Mouse (Mus musculus) myocyte (in vitro differentiated cells): ENCODE data around the gene Dpp6. TPM values are rescaled to one million over a fixed set of nuclear protein-coding genes. Genes with fewer than 3 reads are reported as not detected.
"Not testable (repeated sequence)": the region's sequence is repeated elsewhere in the genome, so short reads cannot be mapped to it uniquely, and the experiment has no call there.

Experiments used
- H3K27me3 ChIP-seq: one replicate; pipeline ENCODE4 v1.6.1; 2011; ENCODE audit not compliant: control insufficient read depth, insufficient read depth, insufficient read length
- H3K36me3 ChIP-seq: one replicate; pipeline ENCODE4 v1.6.1; 2011; ENCODE audit not compliant: control insufficient read depth, insufficient read depth
- H3K4me2 ChIP-seq: one replicate; pipeline ENCODE4 v1.6.1; 2011; ENCODE audit warnings: low read depth, control low read depth
- H3K4me3 ChIP-seq: one replicate; pipeline ENCODE4 v1.5.1; 2011; ENCODE audit warnings: mild to moderate bottlenecking, control low read depth, moderate library complexity
- H3K79me2 ChIP-seq: one replicate; pipeline ENCODE4 v1.6.1; 2011; ENCODE audit not compliant: control insufficient read depth, insufficient read depth
- H3ac ChIP-seq: one replicate; pipeline ENCODE4 v1.6.1; 2011; ENCODE audit not compliant: control insufficient read depth, insufficient read length
- CEBPB ChIP-seq: IDR thresholded peaks from 2 replicates; pipeline ENCODE4 v1.6.1; 2011; ENCODE audit warnings: mild to moderate bottlenecking, moderate library complexity; ENCODE audit not compliant: poor library complexity, insufficient read depth, severe bottlenecking
- E2F4 ChIP-seq: IDR thresholded peaks from one replicate; pipeline ENCODE4 v1.6.1; 2011; ENCODE audit warnings: mild to moderate bottlenecking, control low read depth, moderate library complexity; ENCODE audit not compliant: insufficient read depth
- MAX ChIP-seq: IDR thresholded peaks from one replicate; pipeline ENCODE4 v1.6.1; 2011; ENCODE audit warnings: low read depth, mild to moderate bottlenecking, control low read depth
- MYOD1 ChIP-seq, 3 experiments: IDR thresholded peaks; one replicate each; pipeline ENCODE4 v1.6.1; 2011; ENCODE audit warnings: control low read depth in 2 of 3, low read depth in 2 of 3, mild to moderate bottlenecking in 2 of 3, moderate library complexity in 1 of 3; ENCODE audit not compliant: insufficient read length in 2 of 3, control insufficient read depth in 1 of 3
- MYOG ChIP-seq, 3 experiments: IDR thresholded peaks; one replicate each; pipeline ENCODE4 v1.6.1; 2011; ENCODE audit warnings: control low read depth in 2 of 3, low read depth in 2 of 3, mild to moderate bottlenecking in 2 of 3; ENCODE audit not compliant: insufficient read length in 2 of 3, control insufficient read depth in 1 of 3, insufficient read depth in 1 of 3
- POLR2A ChIP-seq: IDR thresholded peaks from one replicate; pipeline ENCODE4 v1.6.1; 2011; ENCODE audit warnings: low read depth, mild to moderate bottlenecking, control low read depth, moderate library complexity; ENCODE audit not compliant: insufficient read length
- POLR2AphosphoS2 ChIP-seq: IDR thresholded peaks from one replicate; pipeline ENCODE4 v1.6.1; 2011; ENCODE audit warnings: low read depth, control low read depth; ENCODE audit not compliant: insufficient read length
- REST ChIP-seq: IDR thresholded peaks from one replicate; pipeline ENCODE4 v1.6.1; 2011; ENCODE audit warnings: mild to moderate bottlenecking, control low read depth, moderate library complexity; ENCODE audit not compliant: insufficient read depth, insufficient read length
- SRF ChIP-seq: IDR thresholded peaks from one replicate; pipeline ENCODE4 v1.6.1; 2011; ENCODE audit warnings: low read depth; ENCODE audit not compliant: control insufficient read depth, insufficient read length
- TCF12 ChIP-seq: IDR thresholded peaks from one replicate; pipeline ENCODE4 v1.6.1; 2011; ENCODE audit warnings: mild to moderate bottlenecking, control low read depth; ENCODE audit not compliant: poor library complexity, insufficient read depth, severe bottlenecking
- TCF3 ChIP-seq: IDR thresholded peaks from one replicate; pipeline ENCODE4 v1.6.1; 2011; ENCODE audit warnings: low read depth, control low read depth; ENCODE audit not compliant: insufficient read length
- USF1 ChIP-seq: IDR thresholded peaks from one replicate; pipeline ENCODE4 v1.6.1; 2011; ENCODE audit warnings: low read depth, mild to moderate bottlenecking, control low read depth, moderate library complexity
- polyA plus RNA-seq: library from polyadenylated mRNA; unstranded; fragments of >200 nt; fragmentation: generic; extraction: Trizol; gene quantifications from one replicate; pipeline ENCODE4 v1.2.1, GENCODE M21; 2012; ENCODE audit warnings: missing spikeins

The Dpp6 gene
- polyA plus RNA-seq, 1 experiment, result 0.06 TPM

- H3K4me3 ChIP-seq, result no peak overlapping the region
- no peak overlapping the region for H3ac ChIP-seq
- no peak overlapping the region for H3K4me2 ChIP-seq
- H3K79me2 ChIP-seq, result no peaks in the 10 kb centered on the region
- no peak for TF ChIP-seq USF1
- no peak for TF ChIP-seq TCF3
- TF ChIP-seq TCF12, result no peak
- TF ChIP-seq SRF, result no peak
- TF ChIP-seq MYOD1 (IDR thresholded peaks at IDR 0.05; ENCODE audit: control insufficient read depth in 1 of 3, insufficient read length in 2 of 3, low read depth in 2 of 3), result no peak
- TF ChIP-seq MAX, result no peak
- no peak for TF ChIP-seq POLR2A
- TF ChIP-seq CEBPB, result no peak
- TF ChIP-seq POLR2AphosphoS2, result no peak
- no peak for TF ChIP-seq REST
- no peak for TF ChIP-seq E2F4
- TF ChIP-seq MYOG (IDR thresholded peaks at IDR 0.05; ENCODE audit: control insufficient read depth in 1 of 3, insufficient read depth in 1 of 3, insufficient read length in 2 of 3, low read depth in 2 of 3), result no peak
- H3K36me3 ChIP-seq, result no peaks in the 10 kb centered on the region
- H3K27me3 ChIP-seq, result no peaks in the 10 kb centered on the region
Observed at GRCm38 (mm10) chr5:27481706-27482105, 664.7 kb downstream of the Dpp6 start.

DNA sequence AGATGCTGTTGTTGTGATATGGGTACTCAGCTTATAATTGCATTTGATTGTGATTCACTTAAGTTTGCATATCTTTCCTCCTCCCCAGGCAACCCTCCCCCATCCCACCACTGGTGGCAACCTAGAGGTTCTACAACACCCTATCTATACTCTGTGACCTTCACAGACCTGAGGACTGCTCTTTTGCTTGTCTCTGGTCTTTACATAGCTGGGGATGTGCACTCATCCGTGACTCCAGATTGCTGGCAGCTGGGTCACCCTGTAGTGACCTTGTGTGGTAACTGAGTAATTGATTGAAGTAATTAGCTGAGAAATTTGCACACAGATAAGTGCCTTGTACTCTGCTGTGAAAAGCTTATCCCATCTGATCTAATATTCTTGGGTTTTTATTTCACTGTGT is 669.1 kb downstream of the Dpp6 start:
- no peak overlapping the region for H3ac ChIP-seq
- no peaks in the 10 kb centered on the region for H3K36me3 ChIP-seq
- no peaks in the 10 kb centered on the region for H3K27me3 ChIP-seq
- H3K79me2 ChIP-seq, result no peaks in the 10 kb centered on the region
- no peak overlapping the region for H3K4me2 ChIP-seq
- no peak overlapping the region for H3K4me3 ChIP-seq
- TF ChIP-seq CEBPB (no peak), REST (no peak), SRF (no peak), MAX (no peak), USF1 (no peak), POLR2AphosphoS2 (no peak), TCF12 (no peak), MYOG (IDR thresholded peaks at IDR 0.05; ENCODE audit: control insufficient read depth in 1 of 3, insufficient read depth in 1 of 3, insufficient read length in 2 of 3, low read depth in 2 of 3) (no peak), POLR2A (no peak), MYOD1 (IDR thresholded peaks at IDR 0.05; ENCODE audit: control insufficient read depth in 1 of 3, insufficient read length in 2 of 3, low read depth in 2 of 3) (no peak), TCF3 (no peak), E2F4 (no peak)

DNA sequence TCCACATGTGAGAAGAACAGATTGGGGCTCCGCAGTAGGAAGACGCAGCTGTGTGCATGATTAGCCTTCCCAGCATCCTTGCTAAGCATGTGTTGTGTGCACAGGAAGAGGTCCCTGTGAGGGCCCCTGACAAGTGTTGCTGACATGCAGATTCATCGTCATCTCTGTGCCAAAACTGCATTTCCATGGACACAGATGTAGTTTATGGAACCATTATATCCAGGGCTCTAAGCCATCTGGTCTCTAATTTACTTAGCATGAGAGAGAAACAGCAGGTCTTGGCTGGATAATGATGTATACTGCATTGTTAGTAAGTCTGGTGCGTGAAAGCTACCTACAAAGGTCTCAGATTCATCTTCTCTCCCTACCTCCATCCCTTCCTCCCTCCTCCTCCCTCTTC is 673.9 kb downstream of the Dpp6 start:
- H3K79me2 ChIP-seq, result no peaks in the 10 kb centered on the region
- H3K4me2 ChIP-seq, result no peak overlapping the region
- TF ChIP-seq POLR2A, result no peak
- TF ChIP-seq TCF12, result no peak
- no peak for TF ChIP-seq E2F4
- TF ChIP-seq REST, result no peak
- TF ChIP-seq TCF3, result no peak
- no peak for TF ChIP-seq CEBPB
- TF ChIP-seq POLR2AphosphoS2, result no peak
- TF ChIP-seq USF1, result no peak
- TF ChIP-seq MYOG (IDR thresholded peaks at IDR 0.05; ENCODE audit: control insufficient read depth in 1 of 3, insufficient read depth in 1 of 3, insufficient read length in 2 of 3, low read depth in 2 of 3), result no peak
- TF ChIP-seq MAX, result no peak
- H3ac ChIP-seq, result no peak overlapping the region
- no peaks in the 10 kb centered on the region for H3K36me3 ChIP-seq
- no peak overlapping the region for H3K4me3 ChIP-seq
- no peaks in the 10 kb centered on the region for H3K27me3 ChIP-seq

GRCm38 (mm10) chr5:27501338-27501737 is 684.3 kb downstream of the Dpp6 start, which contains the start of gene Speer4b:
Gene Speer4b (minus strand): TSS chr5:27501438.
- H3K27me3 ChIP-seq, H3K79me2 ChIP-seq, H3K4me2 ChIP-seq, H3K4me3 ChIP-seq, H3K36me3 ChIP-seq, H3ac ChIP-seq: not testable (repeated sequence)

- TF ChIP-seq CEBPB, result no peak
- no peak for TF ChIP-seq POLR2A
- TF ChIP-seq MYOG (IDR thresholded peaks at IDR 0.05; ENCODE audit: control insufficient read depth in 1 of 3, insufficient read depth in 1 of 3, insufficient read length in 2 of 3, low read depth in 2 of 3), result no peak
- TF ChIP-seq TCF3, result no peak
- no peak for TF ChIP-seq REST
- TF ChIP-seq TCF12, result no peak
- TF ChIP-seq E2F4, result no peak
- TF ChIP-seq MAX, result no peak
- TF ChIP-seq POLR2AphosphoS2, result no peak
- no peak for TF ChIP-seq SRF
- TF ChIP-seq MYOD1 (IDR thresholded peaks at IDR 0.05; ENCODE audit: control insufficient read depth in 1 of 3, insufficient read length in 2 of 3, low read depth in 2 of 3), result no peak
- no peak for TF ChIP-seq USF1
Observed at GRCm38 (mm10) chr5:27518716-27519115, 701.7 kb downstream of the Dpp6 start.

More at GRCm38 (mm10) chr5:27518716-27519115, 701.7 kb downstream of the Dpp6 start:
- Histone ChIP-seq H3K27me3 (no peaks in the 10 kb centered on the region), H3K79me2 (no peaks in the 10 kb centered on the region), H3K36me3 (no peaks in the 10 kb centered on the region), H3K4me3 (no peak overlapping the region), H3ac (no peak overlapping the region), H3K4me2 (no peak overlapping the region)
